Mouse (Mus musculus): ENCODE data around the gene Best3. TPM values are rescaled to one million over a fixed set of nuclear protein-coding genes. Genes with fewer than 3 reads are reported as not detected.
"Not testable (repeated sequence)": the region's sequence is repeated elsewhere in the genome, so short reads cannot be mapped to it uniquely, and the experiment has no call there.

Gene Best3
- polyA plus RNA-seq, 2 experiments from 2014 or later, result not detected

- peak; percentile 69 for ATAC-seq
These were observed 47.7 kb downstream of the Best3 start for GRCm38 (mm10) chr10:117033785-117034184.

- no peak for ATAC-seq
These were observed 54.2 kb downstream of the Best3 start for GRCm38 (mm10) chr10:117040355-117040754.

GRCm38 (mm10) chr10:117042295-117042694 lies 56.2 kb downstream of the Best3 start:
- ATAC-seq, result no peak

- ATAC-seq, result not testable (repeated sequence)
These were observed 57.5 kb downstream of the Best3 start for GRCm38 (mm10) chr10:117043497-117044166.

- ATAC-seq, result no peak
These were observed 59.3 kb downstream of the Best3 start, which contains the start of gene Lrrc10 for GRCm38 (mm10) chr10:117045175-117046056. TSS of gene Lrrc10 (plus strand) at chr10:117045341.

- no peak for ATAC-seq
These were observed 63.1 kb downstream of the Best3 start for GRCm38 (mm10) chr10:117049253-117049652.

- ATAC-seq, result no peak
These were observed 64.0 kb downstream of the Best3 start for GRCm38 (mm10) chr10:117049961-117050597.

GRCm38 (mm10) chr10:117055668-117056067 lies 69.6 kb downstream of the Best3 start:
- no peak for ATAC-seq

GRCm38 (mm10) chr10:117062894-117063253 lies 76.8 kb downstream of the Best3 start:
- ATAC-seq, result peak; percentile 2

- ATAC-seq, result peak; percentile 87
These were observed 77.3 kb downstream of the Best3 start, which contains the start of gene Cct2 for GRCm38 (mm10) chr10:117063254-117064021. TSS of gene Cct2 (minus strand) at chr10:117063814.

- ATAC-seq, result no peak
These were observed 78.0 kb downstream of the Best3 start for GRCm38 (mm10) chr10:117064076-117064475.

- no peak for ATAC-seq
These were observed 83.0 kb downstream of the Best3 start for GRCm38 (mm10) chr10:117069109-117069508.

GRCm38 (mm10) chr10:117072191-117072888 lies 86.2 kb downstream of the Best3 start:
- ATAC-seq, result no peak

- no peak for ATAC-seq
These were observed 87.1 kb downstream of the Best3 start for GRCm38 (mm10) chr10:117073176-117073575.

Other genes starting within 250 kb of the Best3 start
- gene Myrfl, start 89.4 kb upstream of the Best3 start, polyA plus RNA-seq (2017; shearing (Covaris generic)), result not detected
- 10 to 100 TPM; 12.1 to 15.4 TPM for gene Rab3ip, start 35.5 kb upstream of the Best3 start, polyA plus RNA-seq (2017; shearing (Covaris generic))
- not detected for gene Gm10271, start 13.7 kb upstream of the Best3 start, polyA plus RNA-seq (2017; shearing (Covaris generic))
- gene Lrrc10, start 59.0 kb downstream of the Best3 start, polyA plus RNA-seq (2017; shearing (Covaris generic)), result not detected
- gene Cct2, start 77.5 kb downstream of the Best3 start, polyA plus RNA-seq (2017; shearing (Covaris generic)), result 100 to 1,000 TPM; 244 to 245 TPM
- gene Frs2, start 162.2 kb downstream of the Best3 start, polyA plus RNA-seq (2017; shearing (Covaris generic)), result 10 to 100 TPM in 1 of 2 experiments, 1 to 10 TPM in 1; 9.9 to 10.1 TPM
- gene Yeats4, start 238.2 kb downstream of the Best3 start, polyA plus RNA-seq (2017; shearing (Covaris generic)), result 10 to 100 TPM; 27.8 to 31.0 TPM

Data from activated CD4-positive, CD25-positive, alpha-beta regulatory T cell, adult 4 months (primary cell).